Mouse (Mus musculus): ENCODE measurements around the gene Poc1b.
"Not testable (repeated sequence)": the region's sequence is repeated elsewhere in the genome, so short reads cannot be mapped to it uniquely, and the experiment has no call there.

The Poc1b gene

DNA sequence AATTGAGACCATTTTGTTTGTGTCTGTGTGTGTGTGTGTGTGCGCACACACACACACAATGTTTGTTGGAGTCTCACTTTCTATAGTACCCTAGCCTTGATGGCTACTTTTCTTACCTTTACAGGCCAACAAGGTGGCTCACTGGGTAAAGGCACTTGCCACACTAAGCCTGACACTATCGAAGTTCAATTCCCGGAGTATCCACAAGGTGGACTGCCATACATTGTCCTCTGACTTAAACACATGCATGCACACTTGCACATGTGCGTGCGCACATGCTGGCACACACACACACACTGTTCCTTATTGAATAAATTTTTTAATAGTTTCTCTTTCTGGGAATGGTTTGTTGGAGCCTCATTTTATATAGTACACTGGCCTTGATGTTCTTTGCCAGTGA lies 50.0 kb downstream of the Poc1b start:
- DNase-seq (ENCODE audit: low read depth, low spot score) = no peak

DNA sequence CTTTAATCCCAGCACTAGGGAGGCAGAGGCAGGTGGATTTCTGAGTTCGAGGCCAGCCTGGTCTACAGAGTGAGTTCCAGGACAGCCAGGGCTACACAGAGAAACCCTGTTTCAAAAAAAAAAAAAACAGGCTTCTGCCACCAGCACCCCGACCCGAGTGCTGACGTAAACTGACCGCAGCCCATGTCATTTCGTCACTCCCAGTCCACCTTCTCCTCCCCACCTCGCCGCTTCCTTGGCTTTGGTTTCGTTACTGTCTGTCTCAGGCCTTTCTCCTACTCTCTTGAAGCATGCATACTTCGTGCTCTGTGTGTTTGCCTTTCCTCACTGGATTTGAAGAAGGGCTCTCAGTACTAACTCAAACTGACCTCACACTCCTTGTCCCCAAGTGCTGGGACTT lies 50.9 kb downstream of the Poc1b start:
- not testable (repeated sequence) for DNase-seq (ENCODE audit: low read depth, low spot score)

DNA sequence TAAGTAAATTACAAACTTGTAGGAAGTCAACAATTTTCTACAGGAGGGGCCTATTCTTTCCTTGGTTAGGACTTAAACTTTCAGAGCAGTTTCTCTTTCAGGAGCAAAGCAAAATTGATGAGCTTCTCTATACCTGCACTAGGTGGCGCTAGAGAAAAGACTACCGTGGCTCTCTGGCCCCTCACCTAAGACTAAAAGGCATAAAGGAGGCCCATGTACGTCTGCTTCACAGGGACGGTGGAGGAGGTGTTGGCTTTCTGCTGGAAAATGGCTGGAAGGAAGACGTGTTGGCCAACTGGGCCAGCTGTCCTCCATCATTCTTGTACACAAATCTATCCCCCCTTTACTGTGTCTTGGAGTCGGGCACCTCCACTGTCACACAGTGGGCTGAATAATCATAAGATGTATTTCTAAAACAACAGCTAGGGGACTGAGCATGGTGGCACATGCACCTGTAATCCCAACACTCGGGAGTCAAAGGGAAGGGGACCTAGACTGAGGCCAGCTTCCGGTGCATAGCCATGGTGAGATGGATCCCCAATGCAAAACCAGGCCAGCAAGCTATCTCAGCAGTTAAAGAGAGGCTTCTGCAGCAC lies 55.2 kb downstream of the Poc1b start:
- DNase-seq (ENCODE audit: low read depth, low spot score) = peak; percentile 68

DNA sequence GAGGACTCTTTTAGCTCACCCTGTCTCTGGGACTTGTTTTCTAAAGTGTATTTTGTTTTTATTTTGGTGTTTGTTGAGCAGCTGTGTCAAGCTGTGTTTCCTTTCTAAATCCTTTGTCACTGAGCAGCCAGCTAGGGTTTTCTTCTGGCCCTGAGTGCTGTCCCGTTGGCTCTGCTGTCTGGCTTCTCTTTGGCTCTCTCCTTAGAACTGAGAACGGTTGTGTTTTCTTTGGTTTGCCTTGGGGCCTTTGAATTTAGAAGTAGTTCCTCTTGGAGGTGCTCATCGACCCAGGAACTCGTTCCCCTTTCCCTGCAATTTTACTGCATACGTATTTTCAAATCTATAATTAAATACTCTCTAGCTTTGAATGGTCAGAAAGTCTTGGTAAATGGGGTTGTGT lies 56.2 kb downstream of the Poc1b start:
- no peak for DNase-seq (ENCODE audit: low read depth, low spot score)

- DNase-seq (ENCODE audit: low read depth, low spot score) = peak; percentile 65
Measured at GRCm38 (mm10) chr10:99164871-99165477, 58.1 kb downstream of the Poc1b start.

DNA sequence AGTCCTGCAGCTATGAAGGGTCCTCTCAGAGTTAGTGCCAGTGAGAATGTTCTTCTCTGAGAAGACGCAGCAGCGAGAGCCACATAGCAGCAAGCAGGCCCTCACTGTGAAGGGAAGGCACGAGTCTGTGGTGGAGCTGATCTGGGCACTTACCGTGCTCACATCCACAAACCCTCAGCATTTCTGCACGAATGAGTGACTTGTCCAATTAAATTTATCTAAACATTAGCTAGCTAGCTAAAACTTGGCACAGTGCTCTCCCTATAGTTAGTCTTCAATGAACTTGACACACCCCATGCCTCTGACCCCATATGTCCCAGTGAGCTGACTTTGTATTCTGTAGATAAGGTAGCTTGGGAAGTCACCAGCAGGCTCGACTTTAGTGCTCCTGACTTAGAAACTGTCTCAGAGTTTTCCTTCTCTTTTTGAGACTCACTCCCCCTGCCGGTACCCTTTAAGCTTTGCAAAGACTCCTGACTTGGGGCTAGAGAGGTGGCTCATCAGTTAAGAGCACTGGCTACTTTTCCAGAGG lies 59.0 kb downstream of the Poc1b start:
- DNase-seq (ENCODE audit: low read depth, low spot score) = no peak

GRCm38 (mm10) chr10:99166392-99166791 lies 59.6 kb downstream of the Poc1b start:
- no peak for DNase-seq (ENCODE audit: low read depth, low spot score)

GRCm38 (mm10) chr10:99168404-99168803 lies 61.6 kb downstream of the Poc1b start:
- no peak for DNase-seq (ENCODE audit: low read depth, low spot score)

DNA sequence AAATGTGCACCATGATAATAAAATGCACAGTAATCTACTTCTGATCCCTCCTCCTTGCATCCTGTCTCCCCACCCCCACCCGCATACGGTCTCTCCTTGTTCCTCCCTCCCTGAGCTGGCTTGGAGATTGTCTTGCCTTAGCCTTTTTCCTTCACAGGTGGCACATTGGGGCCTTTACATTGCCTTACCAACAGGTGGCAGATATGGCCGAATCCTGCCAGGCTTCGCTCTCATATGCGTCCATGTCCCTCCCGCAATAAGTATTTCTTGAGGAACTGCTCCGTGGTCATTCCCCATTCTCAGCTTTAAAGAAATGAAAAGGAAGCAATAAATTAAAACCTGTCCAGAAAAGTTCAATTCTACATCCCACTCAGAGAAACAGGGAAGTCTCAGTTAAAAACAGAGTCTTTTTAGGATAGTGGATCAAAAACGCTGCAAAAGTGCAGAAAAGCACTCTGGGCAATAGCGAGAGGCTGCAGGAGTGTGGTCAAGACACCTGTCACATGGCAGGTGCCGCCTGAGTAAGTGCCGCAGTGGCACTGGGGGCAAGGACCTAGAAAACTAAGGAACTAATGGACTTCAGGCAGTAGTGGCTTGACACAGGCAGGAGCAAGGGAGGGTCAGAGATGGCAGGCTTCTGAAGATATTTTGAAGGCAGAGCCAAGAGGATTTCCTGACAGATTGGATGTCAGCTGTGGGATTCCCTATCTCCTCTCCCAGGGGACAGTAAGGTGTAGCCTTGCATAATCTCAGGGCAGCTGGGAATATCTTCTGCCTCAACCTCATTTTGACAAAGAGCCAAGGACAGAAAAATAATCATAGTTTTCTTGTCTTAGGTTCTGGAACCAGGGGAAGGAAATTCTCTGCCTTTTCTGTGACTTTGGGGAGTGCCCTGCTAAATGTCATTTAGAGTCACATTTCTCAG lies 62.3 kb downstream of the Poc1b start:
- DNase-seq (ENCODE audit: low read depth, low spot score) = no peak

DNA sequence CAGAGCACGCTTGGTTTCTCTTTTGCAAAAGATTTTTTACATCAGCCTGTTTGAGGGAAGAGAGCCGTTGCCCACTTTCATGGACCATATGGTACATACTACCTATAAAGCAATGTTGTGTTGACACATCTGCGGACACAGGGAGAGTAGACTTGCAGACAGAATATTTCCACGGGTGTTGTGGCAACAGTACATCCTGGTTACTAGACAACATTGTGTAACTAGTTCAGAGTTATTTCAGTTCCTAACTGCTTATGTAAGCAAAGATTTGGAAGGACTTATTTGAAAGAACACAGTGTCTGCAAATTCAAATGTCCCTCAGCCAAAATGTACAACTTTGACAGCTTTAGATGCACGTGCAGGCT lies 62.9 kb downstream of the Poc1b start:
- DNase-seq (ENCODE audit: low read depth, low spot score) = no peak

DNA sequence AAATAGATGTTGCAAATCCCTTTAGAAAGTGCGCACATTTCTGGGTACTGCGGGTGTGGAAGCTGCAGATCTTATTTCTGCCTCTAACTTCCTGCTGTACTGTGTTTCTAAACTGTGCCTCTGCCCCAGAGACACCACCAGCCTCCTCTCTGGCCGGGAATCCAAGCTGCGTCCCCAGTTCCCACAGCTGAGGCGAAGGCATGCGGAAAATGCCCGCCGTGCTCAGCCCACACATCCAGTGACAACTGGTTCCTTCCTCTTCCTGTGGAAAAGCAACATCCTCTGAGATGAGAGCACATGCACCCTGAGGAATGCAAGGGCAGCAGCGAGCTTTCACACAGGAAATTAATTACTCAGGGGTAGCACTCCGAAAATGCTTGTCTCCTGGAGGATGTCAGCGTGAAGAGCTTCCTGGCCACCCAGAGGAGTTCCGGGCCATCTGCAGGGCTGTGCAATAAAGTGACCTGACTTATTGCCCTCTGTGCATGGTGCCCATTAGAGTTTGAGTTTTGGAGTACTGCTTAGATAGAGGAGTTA lies 65.2 kb downstream of the Poc1b start:
- peak; percentile 84 for DNase-seq (ENCODE audit: low read depth, low spot score)

DNA sequence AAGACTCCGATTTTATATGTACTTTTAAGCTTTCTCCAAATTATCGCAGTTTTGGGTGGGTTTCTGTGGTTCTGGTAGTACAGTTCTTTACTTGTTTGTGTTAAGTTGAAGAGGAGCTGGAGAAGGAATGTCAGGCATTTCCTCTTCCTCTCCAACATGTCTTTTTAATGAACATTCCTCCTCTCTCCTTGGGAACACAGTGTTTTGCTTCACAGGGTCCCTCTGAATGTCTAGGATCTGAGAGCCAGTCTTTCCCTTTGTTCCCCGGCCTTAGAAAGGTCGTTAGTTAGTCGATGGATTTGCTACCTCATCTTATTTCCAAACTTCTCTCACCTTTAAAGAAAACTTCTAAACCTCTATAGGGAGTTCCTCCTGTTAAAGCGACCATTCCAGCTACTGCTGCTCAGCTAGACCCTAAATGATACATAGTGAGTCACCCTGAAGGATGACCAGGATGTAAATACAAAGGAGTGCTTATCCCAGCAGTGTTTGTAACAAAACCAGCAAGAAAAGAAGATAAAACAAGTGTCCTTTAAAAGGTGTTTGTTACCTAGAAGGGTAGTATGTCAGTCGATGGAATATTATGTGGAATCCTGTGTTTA lies 66.2 kb downstream of the Poc1b start:
- peak; percentile 69 for DNase-seq (ENCODE audit: low read depth, low spot score)

DNA sequence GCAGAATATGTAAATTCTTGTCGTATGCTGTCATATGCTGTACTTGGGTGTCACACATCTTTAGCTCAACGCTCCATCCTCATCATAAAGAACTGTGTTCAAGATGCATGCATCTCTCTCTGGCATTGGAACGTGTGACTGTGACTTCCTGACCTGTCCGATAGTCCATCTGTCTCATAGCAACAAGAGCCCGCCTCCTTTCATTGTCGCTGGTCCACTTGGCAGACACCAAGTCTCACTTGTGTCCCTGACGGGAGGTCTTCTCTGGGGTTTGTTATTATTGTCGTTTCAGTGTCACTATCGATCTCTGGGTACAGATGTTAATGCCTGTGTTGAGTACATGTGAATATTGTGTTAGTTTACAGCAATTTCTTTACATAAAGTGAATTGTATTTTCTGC lies 70.1 kb downstream of the Poc1b start:
- DNase-seq (ENCODE audit: low read depth, low spot score) = no peak

DNA sequence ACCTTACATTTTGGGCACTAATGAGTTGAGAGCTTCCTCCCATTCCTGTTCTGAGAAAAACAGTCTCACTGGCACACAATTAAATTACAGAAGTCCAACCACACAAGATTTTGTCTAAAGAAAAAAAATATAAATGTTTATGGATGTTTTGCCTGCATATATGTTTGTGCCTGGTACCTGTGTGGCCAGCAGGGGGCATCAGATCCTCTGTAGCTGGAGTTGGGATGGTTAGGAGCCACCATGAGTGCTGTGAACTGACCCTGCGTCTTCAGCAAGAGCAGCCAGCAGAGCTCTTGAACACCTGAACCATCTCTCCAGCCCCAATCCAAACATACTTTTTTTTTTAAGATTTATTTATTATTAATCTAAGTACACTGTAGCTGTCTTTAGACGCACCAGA lies 71.3 kb downstream of the Poc1b start:
- DNase-seq (ENCODE audit: low read depth, low spot score) = no peak

DNA sequence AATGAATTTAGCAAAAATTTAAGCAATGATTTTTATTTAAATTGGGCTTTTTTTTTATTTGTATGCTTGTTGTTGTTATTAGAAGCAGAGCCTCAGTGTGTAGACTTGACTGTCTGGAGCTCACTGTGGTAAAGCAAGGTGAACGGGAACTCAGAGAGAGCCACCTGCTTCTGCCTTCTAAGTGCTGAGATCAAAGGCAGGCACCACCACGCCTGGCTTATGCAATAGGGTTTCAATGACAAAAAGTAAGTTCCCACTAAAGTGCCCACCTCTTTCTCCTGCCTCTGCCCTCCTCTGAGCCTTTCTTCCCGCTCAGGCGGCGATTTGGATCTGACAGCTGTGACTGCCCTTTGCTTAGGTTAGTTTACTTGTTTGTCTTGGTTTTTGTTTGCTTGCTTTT lies 72.3 kb downstream of the Poc1b start:
- DNase-seq (ENCODE audit: low read depth, low spot score) = no peak

GRCm38 (mm10) chr10:99179566-99179965 lies 72.7 kb downstream of the Poc1b start:
- no peak for DNase-seq (ENCODE audit: low read depth, low spot score)

GRCm38 (mm10) chr10:99181497-99181896 lies 74.7 kb downstream of the Poc1b start:
- no peak for DNase-seq (ENCODE audit: low read depth, low spot score)

DNA sequence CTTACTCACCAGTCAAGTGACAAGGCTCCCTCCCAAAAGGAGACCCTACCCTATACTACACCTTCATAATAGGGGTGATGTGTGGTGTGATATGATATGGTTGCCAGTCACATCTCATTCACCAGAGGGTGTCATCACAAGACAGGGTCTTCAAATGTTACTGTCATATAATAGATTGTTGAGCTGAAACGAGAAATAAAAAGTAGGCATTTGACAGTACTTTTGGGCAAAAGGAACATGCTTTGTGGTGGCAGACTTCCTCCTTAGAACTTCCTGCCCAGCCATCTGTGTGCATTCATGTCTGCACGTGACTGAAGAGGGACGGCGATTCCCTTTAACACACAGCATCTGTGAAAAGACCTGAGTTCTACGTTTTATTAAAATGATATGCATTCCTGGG lies 75.3 kb downstream of the Poc1b start:
- no peak for DNase-seq (ENCODE audit: low read depth, low spot score)

GRCm38 (mm10) chr10:99188175-99188574 lies 81.3 kb downstream of the Poc1b start:
- DNase-seq (ENCODE audit: low read depth, low spot score) = no peak

DNA sequence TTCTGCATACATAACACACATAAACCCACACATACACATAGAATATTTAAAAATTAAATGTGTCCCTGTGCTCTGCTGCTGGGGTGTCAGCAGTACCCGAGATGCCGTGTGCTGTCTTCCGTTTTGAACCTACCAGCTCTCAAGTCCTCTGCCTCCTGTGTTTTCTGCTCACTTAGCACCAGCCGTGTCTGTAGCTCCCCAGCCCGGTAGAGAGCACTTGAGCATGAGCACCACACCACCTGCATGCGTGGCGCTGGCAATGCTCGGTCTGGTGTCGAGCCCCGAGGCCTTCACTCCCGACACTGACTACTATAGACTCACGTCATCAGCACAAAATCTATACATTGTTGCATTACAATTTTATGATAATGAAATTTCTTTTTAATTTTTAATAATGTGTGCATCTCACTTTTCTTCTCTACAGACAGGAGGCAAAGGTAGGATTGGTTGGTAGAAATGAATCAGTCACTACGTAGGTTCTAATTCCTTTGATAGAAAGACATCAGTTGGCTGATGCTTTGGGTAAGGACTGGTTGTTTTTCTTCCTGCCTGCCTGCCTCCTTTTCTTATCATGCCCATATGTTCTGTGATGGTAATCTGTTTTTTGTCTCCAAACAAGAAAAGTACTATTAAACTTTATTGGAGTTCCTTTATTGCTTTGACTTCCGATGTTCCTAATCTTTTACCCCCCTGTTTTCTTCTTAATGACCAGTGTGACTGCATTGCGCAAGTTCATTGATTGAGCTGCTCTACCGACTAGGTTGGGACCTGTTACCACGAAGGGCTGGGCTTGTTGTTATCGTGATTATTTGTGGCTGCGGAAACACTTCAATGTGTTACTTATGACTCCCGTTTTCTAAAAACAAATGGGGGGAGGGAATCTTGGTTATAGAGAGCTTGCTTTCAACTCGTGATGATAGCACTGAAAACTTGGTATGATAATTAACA lies 82.1 kb downstream of the Poc1b start:
- no peak for DNase-seq (ENCODE audit: low read depth, low spot score)

DNA sequence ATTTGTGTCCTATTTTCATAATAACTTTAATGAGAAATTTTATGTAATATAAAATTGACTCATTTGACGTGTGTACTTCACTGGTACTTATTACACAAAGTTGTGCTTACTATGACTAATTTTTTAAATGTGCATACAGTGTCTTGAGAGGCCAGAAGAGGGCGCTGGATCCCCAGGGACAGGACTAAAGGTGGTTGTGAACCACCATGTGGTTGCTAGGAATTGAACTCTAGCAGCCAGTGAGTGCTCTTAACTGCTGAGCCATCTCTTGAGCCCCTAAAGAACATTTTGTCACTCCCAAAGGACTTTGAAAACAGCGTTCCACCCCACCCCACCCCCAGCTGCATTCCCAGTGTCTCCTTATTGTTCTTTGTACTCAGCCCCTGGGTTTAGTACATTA lies 84.0 kb downstream of the Poc1b start:
- no peak for DNase-seq (ENCODE audit: low read depth, low spot score)
